In genomic region chr7:100815900-100816570, GRCm38 (mm10) we compare ENCODE assay signal across 11 mouse cellular contexts. TPM values are rescaled to one million over a fixed set of nuclear protein-coding genes. Genes with fewer than 3 reads are reported as not detected.
DNase-seq lines count a peak whose midpoint lies in the region; ATAC-seq and TF ChIP-seq lines count a peak whose summit lies in the region.
"Had no signal": no experiment of that assay in that cellular context is flagged by ENCODE, and none has a peak within 500 bp of the region (broad histone marks: within the 10 kb centered on the region; RNA-seq: fewer than 3 reads in every experiment).

No protein-coding gene starts in this region.

- TF ChIP-seq CTCF in heart, adult 2 months (IDR thresholded peaks at IDR 0.05): no peak
- no peak for TF ChIP-seq CTCF in forebrain, postnatal 0 days (IDR thresholded peaks at IDR 0.05; ENCODE audit: low read depth)

- no peak overlapping the region for H3K9ac ChIP-seq in heart, adult 2 months (ENCODE audit: low read depth, low read length)
- H3K9ac ChIP-seq in forebrain, postnatal 0 days: no peak overlapping the region
- no peak overlapping the region for H3K9ac ChIP-seq in midbrain, embryonic 12.5 days (replicated peaks)
- H3K9ac ChIP-seq: limb, embryonic 15.5 days had no signal

- no peaks in the 10 kb centered on the region; the same call in 1 of the 2 replicates for H3K36me3 ChIP-seq in heart, embryonic 10.5 days
- H3K36me3 ChIP-seq in heart, adult 2 months (ENCODE audit: control insufficient read depth, insufficient read depth, low read length): peaks cover 2% of the 10 kb centered on the region
- no peaks in the 10 kb centered on the region for H3K36me3 ChIP-seq in forebrain, postnatal 0 days (ENCODE audit: insufficient read depth)
- H3K36me3 ChIP-seq in midbrain, embryonic 12.5 days: no peaks in the 10 kb centered on the region; the same call in 1 of the 2 replicates

- ATAC-seq in forebrain, postnatal 0 days: peak; percentile 44
- peak; percentile 54; the same call in 1 of the 2 replicates for ATAC-seq in midbrain, embryonic 12.5 days (ENCODE audit: low FRiP score, low read depth)

- no peak for TF ChIP-seq POLR2A in heart, adult 2 months (IDR thresholded peaks at IDR 0.05; ENCODE audit: insufficient read depth, low read depth, low read length)

- TF ChIP-seq EP300 in heart, adult 2 months (IDR thresholded peaks at IDR 0.05; ENCODE audit: insufficient read depth, low read depth, low read length): no peak

- no peaks in the 10 kb centered on the region for H3K9me3 ChIP-seq in heart, embryonic 10.5 days
- no peaks in the 10 kb centered on the region for H3K9me3 ChIP-seq in forebrain, postnatal 0 days (ENCODE audit: low read length)
- no peaks in the 10 kb centered on the region for H3K9me3 ChIP-seq in midbrain, embryonic 12.5 days
- H3K9me3 ChIP-seq: limb, embryonic 15.5 days had no signal

- H3K4me1 ChIP-seq in heart, embryonic 10.5 days: peaks cover 22% of the 10 kb centered on the region
- peaks cover 3% of the 10 kb centered on the region for H3K4me1 ChIP-seq in heart, adult 2 months (ENCODE audit: control insufficient read depth, insufficient read depth, low read length)
- H3K4me1 ChIP-seq in forebrain, postnatal 0 days (ENCODE audit: insufficient read depth): peaks cover 16% of the 10 kb centered on the region
- peaks cover 7% of the 10 kb centered on the region for H3K4me1 ChIP-seq in midbrain, embryonic 12.5 days
- H3K4me1 ChIP-seq: limb, embryonic 15.5 days had no signal

- H3K4me2 ChIP-seq in forebrain, postnatal 0 days (ENCODE audit: low read depth): no peak overlapping the region
- no peak overlapping the region for H3K4me2 ChIP-seq in midbrain, embryonic 12.5 days (replicated peaks)
- H3K4me2 ChIP-seq: limb, embryonic 15.5 days had no signal

- H3K4me3 ChIP-seq in heart, embryonic 10.5 days: no peak overlapping the region
- no peak overlapping the region for H3K4me3 ChIP-seq in heart, adult 2 months
- no peak overlapping the region for H3K4me3 ChIP-seq in forebrain, postnatal 0 days (ENCODE audit: low read depth, low read length)
- no peak overlapping the region for H3K4me3 ChIP-seq in midbrain, embryonic 12.5 days
- H3K4me3 ChIP-seq: limb, embryonic 15.5 days had no signal

- H3K79me2 ChIP-seq in heart, adult 2 months (replicated peaks; ENCODE audit: control insufficient read depth, insufficient read depth, low read length): no peaks in the 10 kb centered on the region

- no peak for DNase-seq in heart, embryonic 10.5 days (ENCODE audit: low spot score)
- no peak for DNase-seq in heart, adult 2 months
- DNase-seq in ZHBTc4 (ENCODE audit: low read depth, low spot score): peak; percentile 37
- DNase-seq in forebrain, postnatal 0 days: peak; percentile 35
- DNase-seq in adipocyte (ENCODE audit: low spot score): no peak
- no peak for DNase-seq in thymus, postnatal 36 days
- no peak for DNase-seq in gastrocnemius, postnatal 4 days (ENCODE audit: low spot score in 2 of 2)

- no peaks in the 10 kb centered on the region for H3K27me3 ChIP-seq in heart, embryonic 10.5 days (ENCODE audit: insufficient read depth, poor library complexity, severe bottlenecking)
- H3K27me3 ChIP-seq in heart, adult 2 months (ENCODE audit: control insufficient read depth, insufficient read depth, low read length): no peaks in the 10 kb centered on the region
- H3K27me3 ChIP-seq in forebrain, postnatal 0 days (ENCODE audit: insufficient read depth, low read length): no peaks in the 10 kb centered on the region
- no peaks in the 10 kb centered on the region for H3K27me3 ChIP-seq in midbrain, embryonic 12.5 days
- H3K27me3 ChIP-seq: limb, embryonic 15.5 days had no signal

- 0 out of 2 replicates have a peak overlapping the region, but pooled peaks have one; percentile 18 for H3K27ac ChIP-seq in heart, embryonic 10.5 days
- H3K27ac ChIP-seq in heart, adult 2 months: no peak overlapping the region
- peak overlapping the region; percentile 36 for H3K27ac ChIP-seq in forebrain, postnatal 0 days (ENCODE audit: low read depth, low read length)
- H3K27ac ChIP-seq in midbrain, embryonic 12.5 days (replicated peaks): no peak overlapping the region
- H3K27ac ChIP-seq: limb, embryonic 15.5 days; macrophage; stomach, postnatal 0 days had no signal

- 48% methylated on average over 8 of the region's 8 CpGs for WGBS in heart, embryonic 10.5 days
- WGBS in heart, adult 2 months: 43% methylated on average over 8 of the region's 8 CpGs
- WGBS in forebrain, postnatal 0 days: 18% methylated on average over 8 of the region's 8 CpGs
- 41% methylated on average over 8 of the region's 8 CpGs for WGBS in midbrain, embryonic 12.5 days

- intact Hi-C loops in heart, adult 2 months (cut with DNase I): no loop called here

RNA-seq across cellular contexts. Expression of gene Relt, which starts 47.2 kb away (rescaled TPM):
- polyA plus RNA-seq in heart, embryonic 10.5 days (2016; fragmentation: Nextera tagmentation; extraction: Ambion mirVana): 4.4 and 5.3 TPM in 2 replicates
- total RNA-seq in heart, adult 2 months (2021): 1 to 10 TPM; 4.6 to 5.5 TPM
- polyA plus RNA-seq in heart, adult 2 months (2012; rRNA removed): 6.4 and 7.2 TPM in 2 replicates
- 7.5 and 8.3 TPM in 2 replicates for total RNA-seq in forebrain, postnatal 0 days (2014; rRNA removed)
- 4.4 and 5.1 TPM in 2 replicates for polyA plus RNA-seq in forebrain, postnatal 0 days (2015; fragmentation: Nextera tagmentation; extraction: Ambion mirVana)
- polyA plus RNA-seq in midbrain, embryonic 12.5 days (2016; fragmentation: Nextera tagmentation; extraction: Ambion mirVana): 2.3 and 2.4 TPM in 2 replicates
- 10 to 100 TPM; 14.5 to 15.5 TPM for total RNA-seq in gastrocnemius, postnatal 4 days (2021)

Comparison
In these comparisons a context has a peak if more than half of its experiments do, and no peak if none do; other contexts are left out.
1. H3K27ac ChIP-seq: peak in heart, embryonic 10.5 days (single experiment) and forebrain, postnatal 0 days (single experiment); none in heart, adult 2 months (single experiment) and midbrain, embryonic 12.5 days (single experiment).
2. DNase-seq: peak in ZHBTc4 (single experiment) and forebrain, postnatal 0 days (single experiment); none in heart, embryonic 10.5 days (single experiment), heart, adult 2 months (0 of 2), adipocyte (single experiment), thymus, postnatal 36 days (0 of 2) and gastrocnemius, postnatal 4 days (0 of 2).